Comparison of ENCODE assay signal across 18 mouse cellular contexts in genomic region chr2:150647681-150648299, GRCm38 (mm10). TPM values are rescaled to one million over a fixed set of nuclear protein-coding genes. Genes with fewer than 3 reads are reported as not detected.
DNase-seq lines count a peak whose midpoint lies in the region; TF ChIP-seq lines count a peak whose summit lies in the region.
"Had no signal": no experiment of that assay in that cellular context is flagged by ENCODE, and none has a peak within 500 bp of the region (broad histone marks: within the 10 kb centered on the region; RNA-seq: fewer than 3 reads in every experiment).

No protein-coding gene starts in this region.

- H3K4me1 ChIP-seq in cortical plate, adult 2 months (ENCODE audit: control insufficient read depth, insufficient read depth, low read length) = peaks cover 3% of the 10 kb centered on the region

- no peak overlapping the region for H3K4me3 ChIP-seq in gastrocnemius, adult 2 months
- H3K4me3 ChIP-seq in layer of hippocampus, adult 2 months = no peak overlapping the region
- H3K4me3 ChIP-seq in cortical plate, adult 2 months (ENCODE audit: insufficient read depth, low read length) = no peak overlapping the region
- H3K4me3 ChIP-seq: midbrain, embryonic 12.5 days had no signal

- H3K27ac ChIP-seq in gastrocnemius, adult 2 months = peak overlapping the region; percentile 66
- H3K27ac ChIP-seq in layer of hippocampus, adult 2 months = peak overlapping the region; percentile 89
- H3K27ac ChIP-seq in cortical plate, adult 2 months (ENCODE audit: insufficient read depth, low read length) = peak overlapping the region; percentile 94
- H3K27ac ChIP-seq: midbrain, embryonic 12.5 days had no signal

- no peak for TF ChIP-seq POLR2A in cortical plate, adult 2 months (IDR thresholded peaks at IDR 0.05; ENCODE audit: extremely low read depth, insufficient read depth, low read length)

- DNase-seq in gastrocnemius, adult 2 months = peak; percentile 2
- DNase-seq in gastrocnemius, postnatal 36 days = no peak
- DNase-seq in layer of hippocampus, adult 2 months (ENCODE audit: low spot score in 2 of 2) = no peak
- DNase-seq in layer of hippocampus, postnatal 14 days (ENCODE audit: low spot score in 2 of 2) = no peak
- peak; percentile 65 to 72 for DNase-seq in kidney, postnatal 36 days
- DNase-seq in spleen, postnatal 36 days (ENCODE audit: low spot score in 2 of 2) = no peak
- DNase-seq in spleen, postnatal 4 days (ENCODE audit: low spot score in 2 of 2) = no peak
- DNase-seq: cerebellum, adult 9-10 months; lung, embryonic 14.5 days; thymus, adult 18-20 months had no signal

- intact Hi-C loops in gastrocnemius, adult 2 months (cut with DNase I) = no loop called here
- intact Hi-C loops in gastrocnemius, postnatal 36 days (cut with DNase I) = no loop called here

- no peak for TF ChIP-seq CTCF in gastrocnemius, adult 2 months (IDR thresholded peaks at IDR 0.05)
- TF ChIP-seq CTCF in layer of hippocampus, adult 2 months (conservative IDR thresholded peaks at IDR 0.05) = no peak
- no peak for TF ChIP-seq CTCF in cortical plate, adult 2 months (IDR thresholded peaks at IDR 0.05; ENCODE audit: extremely low read depth, insufficient read depth, low read length)

RNA-seq across cellular contexts. Expression of gene Acss1, which starts 20.5 kb away (rescaled TPM):
- 10 to 100 TPM; 12.9 to 38.7 TPM for total RNA-seq in gastrocnemius, adult 2 months (2021)
- 10 to 100 TPM; 10.7 to 26.5 TPM for total RNA-seq in gastrocnemius, postnatal 36 days (2021)
- 10 to 100 TPM; 26.4 to 26.8 TPM for total RNA-seq in layer of hippocampus, adult 2 months (2021)
- total RNA-seq in layer of hippocampus, postnatal 14 days (2021) = 10 to 100 TPM; 20.5 to 21.0 TPM
- 27.2 and 28.8 TPM in 2 replicates for polyA plus RNA-seq in cortical plate, adult 2 months (2012; rRNA removed)

RNA-seq across cellular contexts. Expression of gene Apmap, which starts 39.4 kb away (rescaled TPM):
- 10 to 100 TPM; 16.8 to 21.4 TPM for total RNA-seq in gastrocnemius, adult 2 months (2021)
- 10 to 100 TPM; 16.0 to 19.3 TPM for total RNA-seq in gastrocnemius, postnatal 36 days (2021)
- total RNA-seq in layer of hippocampus, adult 2 months (2021) = 10 to 100 TPM; 56.7 to 57.2 TPM
- 10 to 100 TPM; 55.4 to 59.9 TPM for total RNA-seq in layer of hippocampus, postnatal 14 days (2021)
- 59.1 and 66.9 TPM in 2 replicates for polyA plus RNA-seq in cortical plate, adult 2 months (2012; rRNA removed)

RNA-seq across cellular contexts. Expression of gene Vsx1, which starts 41.4 kb away (rescaled TPM):
- total RNA-seq in gastrocnemius, adult 2 months (2021) = not detected
- total RNA-seq in gastrocnemius, postnatal 36 days (2021) = not detected
- under 1 TPM in 1 of 2 experiments, not detected in 1; 0.12 TPM for total RNA-seq in layer of hippocampus, adult 2 months (2021)
- total RNA-seq in layer of hippocampus, postnatal 14 days (2021) = under 1 TPM; 0.09 to 0.10 TPM
- polyA plus RNA-seq in cortical plate, adult 2 months (2012; rRNA removed) = 0.13 and 0.27 TPM in 2 replicates
- total RNA-seq: adrenal gland, postnatal 4 days; heart, postnatal 14 days; layer of hippocampus, adult 8-10 months had no signal
- polyA plus RNA-seq: gonadal fat pad, adult 2 months; limb, embryonic 11.5 days; lung, embryonic 14.5 days; small intestine, adult 2 months had no signal

Comparison
In these comparisons a context has a peak if more than half of its experiments do, and no peak if none do; other contexts are left out.
1. DNase-seq: peak in gastrocnemius, adult 2 months (single experiment) and kidney, postnatal 36 days (2 of 2); none in gastrocnemius, postnatal 36 days (0 of 2), layer of hippocampus, adult 2 months (0 of 2), layer of hippocampus, postnatal 14 days (0 of 2), spleen, postnatal 36 days (0 of 2) and spleen, postnatal 4 days (0 of 2).
2. Peak in every context shown above with its lines, with median percentiles within 50 percentile points of each other: H3K27ac ChIP-seq.